Mouse (Mus musculus) CH12.LX (cell line): ENCODE results near the gene Fbxo11. TPM values are rescaled to one million over a fixed set of nuclear protein-coding genes. Genes with fewer than 3 reads are reported as not detected.
A peak's percentile ranks its signal among the peaks of the same experiment; 100 is the strongest.

Experiments
- DNase-seq: peaks from one replicate; pipeline ENCODE4 v3.0.0-alpha.2; 2013; ENCODE audit errors: extremely low read depth
- H3K27ac ChIP-seq: 2 replicates; pipeline ENCODE4 v1.5.1; 2012; ENCODE audit warnings: low read depth, mild to moderate bottlenecking, control low read depth, moderate library complexity; ENCODE audit not compliant: insufficient read depth
- H3K27me3 ChIP-seq: replicated peaks from 2 replicates; pipeline ENCODE3; 2012; ENCODE audit warnings: inconsistent platforms
- H3K36me3 ChIP-seq, 2 experiments: replicated peaks in 1 of 2; 2 replicates each; pipeline versions ENCODE3 to v1.6.1; 2012; ENCODE audit warnings: inconsistent platforms in 1 of 2, low read length in 1 of 2, mild to moderate bottlenecking in 1 of 2, mixed read lengths in 1 of 2, moderate library complexity in 1 of 2; ENCODE audit not compliant: control insufficient read depth in 1 of 2, insufficient read depth in 1 of 2
- H3K4me1 ChIP-seq, 2 experiments: 2 replicates each; pipeline ENCODE4 v1.6.1; 2012; ENCODE audit warnings: inconsistent platforms in 1 of 2, moderate library complexity in 1 of 2; ENCODE audit not compliant: insufficient read depth in 2 of 2, control insufficient read depth in 1 of 2
- H3K4me2 ChIP-seq: 2 replicates; pipeline ENCODE4 v1.6.1; 2012; ENCODE audit warnings: low read depth, mild to moderate bottlenecking, control low read depth; ENCODE audit not compliant: poor library complexity, insufficient read depth, severe bottlenecking
- H3K4me3 ChIP-seq, 3 experiments: fragments of 150-350 bp in 1 of 3; sonication (generic) in 1 of 3; replicated peaks in 1 of 3; 2 replicates each; pipeline versions ENCODE3 to v1.5.1; 2011 to 2012; ENCODE audit warnings: low read depth in 2 of 3, low read length in 2 of 3, mild to moderate bottlenecking in 2 of 3, moderate library complexity in 2 of 3, control low read depth in 1 of 3, improper control_type of control experiment in 1 of 3, inconsistent platforms in 1 of 3, mixed read lengths in 1 of 3; ENCODE audit not compliant: poor library complexity in 1 of 3
- H3K79me2 ChIP-seq: replicated peaks from 2 replicates; pipeline ENCODE4 v1.6.1; 2012; ENCODE audit warnings: mild to moderate bottlenecking, moderate library complexity; ENCODE audit not compliant: control insufficient read depth, poor library complexity, insufficient read depth, severe bottlenecking; ENCODE audit errors: extremely low read depth
- H3K9ac ChIP-seq: 2 replicates; pipeline ENCODE4 v1.6.1; 2012; ENCODE audit warnings: low read depth, mild to moderate bottlenecking, control low read depth, moderate library complexity; ENCODE audit not compliant: insufficient read depth
- H3K9me3 ChIP-seq: replicated peaks from 2 replicates; pipeline ENCODE3; 2012; ENCODE audit warnings: low read length, inconsistent platforms, mixed read lengths
- BHLHE40 ChIP-seq: IDR thresholded peaks from 2 replicates; pipeline ENCODE4 v1.6.1; 2011; ENCODE audit warnings: mild to moderate bottlenecking, low read depth, low read length, improper control_type of control experiment
- CHD1 ChIP-seq: IDR thresholded peaks from 2 replicates; pipeline ENCODE4 v1.6.1; 2012; ENCODE audit warnings: low read depth, low read length, improper control_type of control experiment, inconsistent platforms
- CHD2 ChIP-seq: IDR thresholded peaks from 2 replicates; pipeline ENCODE4 v1.6.1; 2011; ENCODE audit warnings: low read length, improper control_type of control experiment
- ELF1 ChIP-seq: IDR thresholded peaks from 2 replicates; pipeline ENCODE4 v1.6.1; 2014; ENCODE audit warnings: low read depth, mild to moderate bottlenecking, inconsistent platforms, low read length, improper control_type of control experiment
- EP300 ChIP-seq: IDR thresholded peaks from 2 replicates; pipeline ENCODE4 v1.6.1; 2011; ENCODE audit warnings: low read length, improper control_type of control experiment
- ETS1 ChIP-seq: conservative IDR thresholded peaks from 2 replicates; pipeline ENCODE4 v1.6.1; 2012; ENCODE audit warnings: low read depth, mild to moderate bottlenecking, inconsistent platforms, low read length, improper control_type of control experiment, moderate library complexity
- GABPA ChIP-seq: IDR thresholded peaks from 2 replicates; pipeline ENCODE4 v1.6.1; 2012; ENCODE audit warnings: low read depth, low read length, improper control_type of control experiment, inconsistent platforms; ENCODE audit not compliant: insufficient replicate concordance
- HCFC1 ChIP-seq: IDR thresholded peaks from 2 replicates; pipeline ENCODE4 v1.6.1; 2012; ENCODE audit warnings: low read depth, mild to moderate bottlenecking, inconsistent platforms, low read length, improper control_type of control experiment
- IRF4 ChIP-seq: IDR thresholded peaks from 2 replicates; pipeline ENCODE4 v1.6.1; 2014; ENCODE audit warnings: low read depth, mild to moderate bottlenecking, inconsistent platforms, low read length, improper control_type of control experiment
- JUN ChIP-seq: IDR thresholded peaks from 2 replicates; pipeline ENCODE4 v1.6.1; 2011; ENCODE audit warnings: low read depth, mild to moderate bottlenecking, low read length, improper control_type of control experiment, moderate library complexity; ENCODE audit not compliant: insufficient read depth
- JUND ChIP-seq: conservative IDR thresholded peaks from 2 replicates; pipeline ENCODE4 v1.6.1; 2011; ENCODE audit warnings: low read depth, low read length, improper control_type of control experiment
- MAFK ChIP-seq: IDR thresholded peaks from 2 replicates; pipeline ENCODE4 v1.6.1; 2011; ENCODE audit warnings: low read length, improper control_type of control experiment; ENCODE audit not compliant: insufficient replicate concordance
- MAX ChIP-seq: IDR thresholded peaks from 2 replicates; pipeline ENCODE4 v1.6.1; 2011; ENCODE audit warnings: low read length, improper control_type of control experiment
- MAZ ChIP-seq: IDR thresholded peaks from 2 replicates; pipeline ENCODE4 v1.6.1; 2012; ENCODE audit warnings: low read depth, mild to moderate bottlenecking, inconsistent platforms, low read length, improper control_type of control experiment, moderate library complexity
- MEF2A ChIP-seq: IDR thresholded peaks from 2 replicates; pipeline ENCODE4 v1.6.1; 2014; ENCODE audit warnings: low read depth, mild to moderate bottlenecking, inconsistent platforms, low read length, improper control_type of control experiment, borderline replicate concordance
- MXI1 ChIP-seq: IDR thresholded peaks from 2 replicates; pipeline ENCODE4 v1.6.1; 2011; ENCODE audit warnings: mild to moderate bottlenecking, low read depth, low read length, improper control_type of control experiment
- MYC ChIP-seq: IDR thresholded peaks from 2 replicates; pipeline ENCODE4 v1.6.1; 2011; ENCODE audit warnings: low read depth, mild to moderate bottlenecking, improper control_type of control experiment, low read length
- NELFE ChIP-seq: IDR thresholded peaks from 2 replicates; pipeline ENCODE4 v1.6.1; 2011; ENCODE audit warnings: low read depth, low read length, improper control_type of control experiment
- NRF1 ChIP-seq: IDR thresholded peaks from 2 replicates; pipeline ENCODE4 v1.6.1; 2014; ENCODE audit warnings: low read depth, mild to moderate bottlenecking, inconsistent platforms, low read length, improper control_type of control experiment, moderate library complexity
- PAX5 ChIP-seq: IDR thresholded peaks from 2 replicates; pipeline ENCODE4 v1.6.1; 2012; ENCODE audit warnings: low read length, inconsistent platforms, mixed read lengths
- POLR2A ChIP-seq: IDR thresholded peaks from 2 replicates; pipeline ENCODE4 v1.6.1; 2011; ENCODE audit warnings: low read depth, mild to moderate bottlenecking, improper control_type of control experiment, low read length
- POLR2AphosphoS2 ChIP-seq: IDR thresholded peaks from 2 replicates; pipeline ENCODE4 v1.6.1; 2011; ENCODE audit warnings: low read depth, low read length, improper control_type of control experiment
- RAD21 ChIP-seq: IDR thresholded peaks from 2 replicates; pipeline ENCODE4 v1.6.1; 2011; ENCODE audit warnings: low read depth, mild to moderate bottlenecking, low read length, improper control_type of control experiment, moderate library complexity
- RCOR1 ChIP-seq: conservative IDR thresholded peaks from 2 replicates; pipeline ENCODE4 v1.6.1; 2012; ENCODE audit warnings: low read depth, mild to moderate bottlenecking, inconsistent platforms, low read length, improper control_type of control experiment
- SIN3A ChIP-seq: IDR thresholded peaks from 2 replicates; pipeline ENCODE4 v1.6.1; 2012; ENCODE audit warnings: low read length, improper control_type of control experiment, inconsistent platforms
- SMC3 ChIP-seq: IDR thresholded peaks from 2 replicates; pipeline ENCODE4 v1.6.1; 2011; ENCODE audit warnings: low read depth, low read length, improper control_type of control experiment
- TBP ChIP-seq: conservative IDR thresholded peaks from 2 replicates; pipeline ENCODE4 v1.6.1; 2011; ENCODE audit warnings: low read depth, low read length, improper control_type of control experiment
- TCF12 ChIP-seq: IDR thresholded peaks from 2 replicates; pipeline ENCODE4 v1.6.1; 2014; ENCODE audit warnings: low read depth, mild to moderate bottlenecking, inconsistent platforms, low read length, improper control_type of control experiment
- UBTF ChIP-seq: IDR thresholded peaks from 2 replicates; pipeline ENCODE4 v1.6.1; 2012; ENCODE audit warnings: low read depth, mild to moderate bottlenecking, inconsistent platforms, low read length, improper control_type of control experiment, moderate library complexity
- USF2 ChIP-seq: conservative IDR thresholded peaks from 2 replicates; pipeline ENCODE4 v1.6.1; 2011; ENCODE audit warnings: low read depth, low read length, improper control_type of control experiment
- ZKSCAN1 ChIP-seq: IDR thresholded peaks from 2 replicates; pipeline ENCODE4 v1.6.1; 2012; ENCODE audit warnings: low read depth, inconsistent platforms, low read length, improper control_type of control experiment, borderline replicate concordance
- ZMIZ1 ChIP-seq: IDR thresholded peaks from 2 replicates; pipeline ENCODE4 v1.6.1; 2012; ENCODE audit warnings: low read depth, mild to moderate bottlenecking, inconsistent platforms, low read length, improper control_type of control experiment
- ZNF384 ChIP-seq: IDR thresholded peaks from 2 replicates; pipeline ENCODE4 v1.6.1; 2012; ENCODE audit warnings: low read depth, low read length, improper control_type of control experiment, inconsistent platforms
- dilution Hi-C: fragments of 300-500 bp; cut with MboI; formaldehyde crosslinking; loops from 2 replicates; pipeline ENCODE4 v1.14.3; 2020; ENCODE audit warnings: low sequenced_read_pairs; ENCODE audit not compliant: extremely low pct_unique_long_range_greater_than_20kb, extremely low pct_ligation_motif_present
- in situ Hi-C: fragments of 300-500 bp; cut with MboI; formaldehyde crosslinking; loops from 3 replicates; pipeline ENCODE4 v1.14.3; 2019; ENCODE audit warnings: low sequenced_read_pairs, low pct_ligation_motif_present, low pct_unique_long_range_greater_than_20kb, mixed read lengths
- polyA plus RNA-seq: library from polyadenylated mRNA; unstranded; fragments of >175 nt; gene quantifications from 2 replicates; pipeline ENCODE4 v1.2.1, GENCODE M21; 2012; ENCODE audit warnings: low read depth; ENCODE audit not compliant: insufficient read length
- total RNA-seq, 2 experiments: library from RNA; depleted of rRNA; stranded (reverse); fragments of 300-350 nt in 1 of 2; fragments of >200 nt in 1 of 2; gene quantifications; 2 replicates each; pipeline ENCODE4 v1.2.3; 2012 to 2014

The Fbxo11 gene
- total and polyA plus RNA-seq, 3 experiments: 37.6 to 61.8 (median 61.0) TPM

GRCm38 (mm10) chr17:87975229-87975853 is 89.8 kb downstream of the Fbxo11 start (continued):
- peak; percentile 43; the same call in 1 of the 2 replicates for TF ChIP-seq IRF4
- no peak for TF ChIP-seq HCFC1
- no peak for TF ChIP-seq ETS1
- no peak for TF ChIP-seq NRF1
- no peak for TF ChIP-seq USF2
- no peak for TF ChIP-seq JUN
- no peak; the same call in 1 of the 2 replicates for TF ChIP-seq MAZ
- no peak for TF ChIP-seq NELFE
- no peak for TF ChIP-seq TBP
- TF ChIP-seq MAFK: no peak; the same call in 1 of the 2 replicates
- TF ChIP-seq POLR2A: no peak
- no peak for TF ChIP-seq CHD1
- TF ChIP-seq EP300: no peak

GRCm38 (mm10) chr17:87974629-87975228 is 90.4 kb downstream of the Fbxo11 start, which contains the start of gene Msh6:
Gene Msh6, plus strand, starts transcription at chr17:87975062.
- Histone ChIP-seq H3K4me3 (peak within 1 kb of the TSS; percentile 83 to 91 (median 87)), H3K36me3 (peaks cover 8 to 20% of the 10 kb centered on the region in 2 experiments), H3K9me3 (peaks cover 14% of the 10 kb centered on the region), H3K4me2 (peak within 1 kb of the TSS; percentile 85), H3K79me2 (peaks cover 43% of the 10 kb centered on the region), H3K9ac (peak within 1 kb of the TSS; percentile 74), H3K27ac (peak within 1 kb of the TSS; percentile 93), H3K27me3 (no peaks in the 10 kb centered on the region), H3K4me1 (peaks cover 14 to 37% of the 10 kb centered on the region in 2 experiments)
- in situ Hi-C loops: no loop called here
- dilution Hi-C loops: no loop called here
- peak; percentile 96 for DNase-seq
- TF ChIP-seq UBTF (peak; percentile 31), RAD21 (no peak; the same call in none of the 2 replicates), MYC (peak; percentile 51; the same call in 1 of the 2 replicates), NELFE (peak; percentile 83), HCFC1 (peak; percentile 38; the same call in 1 of the 2 replicates), NRF1 (peak; percentile 58; the same call in 1 of the 2 replicates), ZNF384 (no peak), RCOR1 (peak; percentile 78), MAX (0 out of 2 replicates have a peak, but pooled peaks have one; percentile 46), TCF12 (peak; percentile 99), MAZ (no peak; the same call in 1 of the 2 replicates), SMC3 (0 out of 2 replicates have a peak, but pooled peaks have one; percentile 1), JUND (no peak), GABPA (no peak; the same call in 1 of the 2 replicates), ETS1 (peak; percentile 85), CHD2 (peak; percentile 67; the same call in 1 of the 2 replicates), ZKSCAN1 (no peak), EP300 (peak; percentile 90), SIN3A (peak; percentile 49; the same call in 1 of the 2 replicates), MXI1 (no peak), IRF4 (peak; percentile 85), MEF2A (peak; percentile 75), TBP (peak; percentile 58), CHD1 (no peak), MAFK (peak; percentile 71), PAX5 (no peak), POLR2AphosphoS2 (no peak), ELF1 (peak; percentile 93), BHLHE40 (peak; percentile 79), JUN (no peak), ZMIZ1 (peak; percentile 78; the same call in 1 of the 2 replicates), USF2 (no peak)
